Mouse (Mus musculus) left cerebral cortex, postnatal 25 days (tissue): ENCODE measurements around the gene Hdac7. TPM values are rescaled to one million over a fixed set of nuclear protein-coding genes. Genes with fewer than 3 reads are reported as not detected.
"Not testable (repeated sequence)": the region's sequence is repeated elsewhere in the genome, so short reads cannot be mapped to it uniquely, and the experiment has no call there.

Source experiments
- DNase-seq, 2 experiments: peaks; one replicate each; pipeline ENCODE4 v3.0.0; 2022; ENCODE audit warnings: low spot score in 2 of 2, mixed read lengths in 1 of 2
- intact Hi-C: fragments of 180-260 bp; cut with DNase I; formaldehyde crosslinking; loops from one replicate; pipeline ENCODE4 v1.15.1; 2025
- total RNA-seq, 2 experiments: library from RNA; stranded (reverse); gene quantifications; 2 replicates each; pipeline ENCODE4 v1.2.3; 2021

Gene Hdac7
- 10 to 100 TPM; 27.5 to 29.5 TPM for total RNA-seq

- intact Hi-C loops = loop anchor here (10.0 kb wide), 1 partner anchor 520 kb away; no protein-coding TSS in a partner anchor
- no peak for DNase-seq
Measured at GRCm38 (mm10) chr15:97844037-97845034, at the start of gene Hdac7. Hdac7 (minus strand) TSS chr15:97844502.

DNA sequence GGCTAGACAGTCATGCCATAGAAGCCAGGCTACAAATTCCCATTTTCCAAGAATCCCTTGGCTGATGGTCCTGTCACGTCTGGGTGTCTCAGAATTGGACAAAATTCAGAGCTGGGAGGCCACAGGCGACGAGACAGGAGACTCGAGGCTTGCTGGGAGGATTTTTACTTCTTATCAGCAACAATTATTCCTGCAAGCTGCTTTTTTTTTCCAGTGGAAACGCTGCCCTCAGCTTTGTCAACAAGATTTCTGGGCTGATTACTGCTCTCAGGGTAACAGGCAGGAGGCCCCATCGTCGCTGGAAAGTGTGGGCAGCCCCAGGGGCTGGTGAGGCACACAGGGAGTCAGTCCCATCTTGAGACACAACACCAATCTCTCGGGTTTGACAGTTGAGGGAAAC, 48.2 kb upstream of the Hdac7 start:
- DNase-seq = no peak
- intact Hi-C loops = no loop called here

GRCm38 (mm10) chr15:97890450-97890849, 46.1 kb upstream of the Hdac7 start:
- intact Hi-C loops = no loop called here

GRCm38 (mm10) chr15:97890017-97890416, 45.7 kb upstream of the Hdac7 start:
- intact Hi-C loops = no loop called here

More at GRCm38 (mm10) chr15:97890450-97890849, 46.1 kb upstream of the Hdac7 start:
- DNase-seq = no peak

GRCm38 (mm10) chr15:97887541-97888016, 43.3 kb upstream of the Hdac7 start:
- no peak for DNase-seq
- intact Hi-C loops = no loop called here

More at GRCm38 (mm10) chr15:97890017-97890416, 45.7 kb upstream of the Hdac7 start:
- peak in 1 of 2 experiments; percentile 70 for DNase-seq

GRCm38 (mm10) chr15:97881423-97881822, 37.1 kb upstream of the Hdac7 start:
- intact Hi-C loops = no loop called here
- no peak for DNase-seq

DNA sequence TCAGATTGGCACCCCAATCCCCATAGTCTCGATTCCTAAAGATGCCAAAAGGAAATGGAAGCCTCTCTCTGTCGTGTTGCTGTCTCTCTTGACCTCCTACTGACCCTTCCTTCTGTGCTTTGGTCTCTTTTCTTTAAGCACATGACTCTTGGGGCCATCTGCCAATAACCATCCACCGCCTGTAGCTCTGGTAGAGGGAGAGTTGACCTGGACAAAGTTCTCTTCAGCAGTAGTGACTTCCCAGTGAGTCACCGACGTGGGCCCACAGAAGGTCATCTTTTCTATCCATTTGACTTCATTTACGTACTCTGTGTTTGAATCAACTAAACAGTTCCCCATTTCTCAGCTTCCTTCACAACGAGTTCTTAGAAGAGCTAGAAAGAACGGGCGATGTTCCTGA, 36.1 kb upstream of the Hdac7 start:
- intact Hi-C loops = no loop called here
- no peak for DNase-seq

DNA sequence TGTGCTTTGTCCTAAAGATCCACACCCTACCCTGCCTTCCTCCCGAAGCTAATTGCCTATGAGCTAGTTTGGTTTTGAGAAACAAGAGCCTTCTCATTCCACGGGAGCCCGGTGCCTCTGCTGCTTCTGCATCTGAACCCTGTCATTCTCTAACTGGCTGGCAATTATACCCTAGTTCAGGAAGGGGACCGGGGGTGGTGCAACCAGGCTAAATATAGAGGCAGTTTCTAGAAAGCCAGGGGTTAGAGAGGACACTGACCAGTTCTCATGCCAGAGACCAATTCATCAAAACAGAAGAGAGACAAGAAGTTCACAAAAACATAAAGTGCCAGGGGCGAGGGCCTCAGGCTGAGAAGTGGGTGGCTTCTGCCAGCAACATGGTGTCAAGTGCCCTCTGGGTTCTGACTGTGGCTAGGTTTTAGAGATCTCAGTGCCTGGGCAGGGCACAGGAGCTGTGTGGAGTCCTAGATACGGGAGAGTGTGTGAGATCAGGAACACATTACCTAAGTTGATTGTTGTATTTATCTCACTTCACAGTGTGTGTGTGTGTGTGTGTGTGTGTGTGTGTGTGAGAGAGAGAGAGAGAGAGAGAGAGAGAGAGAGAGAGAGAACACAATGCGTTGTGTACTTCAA, 34.5 kb upstream of the Hdac7 start:
- no peak for DNase-seq
- intact Hi-C loops = no loop called here

GRCm38 (mm10) chr15:97875784-97876183, 31.5 kb upstream of the Hdac7 start:
- intact Hi-C loops = no loop called here

DNA sequence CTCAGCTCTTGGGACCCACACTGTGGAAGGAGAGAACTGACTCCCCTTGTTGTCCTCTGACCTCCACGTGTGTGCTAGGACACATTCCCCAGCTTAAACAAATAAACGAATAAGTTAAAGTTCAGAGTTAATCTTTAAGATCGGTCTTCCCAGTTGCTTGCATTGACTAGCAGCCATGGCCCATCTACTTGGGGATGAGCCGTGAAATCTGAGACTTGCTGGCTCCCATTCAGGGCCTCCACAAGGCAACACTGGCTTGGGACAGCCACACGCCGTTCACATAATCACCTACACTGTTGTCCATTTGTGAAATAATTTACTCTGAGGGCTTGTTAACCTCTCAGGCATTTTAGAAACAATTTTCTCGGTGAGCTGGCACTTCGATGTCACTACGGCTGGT, 29.4 kb upstream of the Hdac7 start:
- intact Hi-C loops = no loop called here

More at GRCm38 (mm10) chr15:97875784-97876183, 31.5 kb upstream of the Hdac7 start:
- no peak for DNase-seq

GRCm38 (mm10) chr15:97872161-97872560, 27.9 kb upstream of the Hdac7 start:
- intact Hi-C loops = no loop called here

More for the DNA sequence above, 29.4 kb upstream of the Hdac7 start:
- DNase-seq = no peak

GRCm38 (mm10) chr15:97871055-97872030, 27.0 kb upstream of the Hdac7 start:
- no peak for DNase-seq
- intact Hi-C loops = no loop called here

More at GRCm38 (mm10) chr15:97872161-97872560, 27.9 kb upstream of the Hdac7 start:
- DNase-seq = peak in 1 of 2 experiments; percentile 55

GRCm38 (mm10) chr15:97870116-97870515, 25.8 kb upstream of the Hdac7 start:
- DNase-seq, intact Hi-C loops: not testable (repeated sequence)

DNA sequence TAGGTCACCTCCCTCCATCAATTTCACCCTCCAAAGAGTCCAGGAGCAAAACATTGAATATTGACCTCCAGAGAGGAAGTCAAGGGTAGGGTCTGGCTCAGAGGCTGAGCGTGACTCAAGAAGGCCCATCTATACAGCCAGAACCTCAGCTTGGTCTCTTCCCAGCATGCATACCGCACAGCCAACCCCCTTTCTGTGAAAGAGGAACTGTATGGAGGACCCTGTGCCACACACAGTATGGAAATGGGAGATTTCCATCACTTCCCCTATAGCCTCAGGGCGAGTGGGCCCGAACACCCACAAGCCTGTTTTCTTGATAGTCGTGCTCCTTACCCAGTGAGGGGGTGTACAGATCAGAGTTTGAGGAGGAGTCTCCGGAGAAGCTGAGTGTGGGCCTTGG, 24.7 kb upstream of the Hdac7 start:
- intact Hi-C loops = no loop called here
- DNase-seq = no peak

DNA sequence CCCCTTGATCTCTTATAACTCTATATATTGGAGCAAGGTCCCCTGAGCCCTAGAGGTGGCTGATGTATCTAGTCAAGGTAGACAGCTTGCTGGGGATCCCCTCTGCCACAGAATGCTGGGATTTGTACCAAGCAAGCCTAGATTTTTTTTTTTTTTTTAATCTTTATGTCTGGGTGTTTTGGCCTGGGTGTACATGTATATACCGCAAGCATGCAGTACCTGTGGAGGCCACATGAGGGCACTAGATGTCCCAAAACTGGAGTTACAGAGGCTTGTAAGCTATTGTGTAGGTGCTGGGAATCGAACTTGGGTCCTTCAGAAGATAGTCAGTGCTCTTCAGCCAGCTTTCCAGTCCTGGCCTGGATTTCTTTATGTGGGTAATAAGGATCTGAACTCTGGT, 21.7 kb upstream of the Hdac7 start:
- intact Hi-C loops = no loop called here
- no peak for DNase-seq

- no peak for DNase-seq
- intact Hi-C loops = no loop called here
Measured at GRCm38 (mm10) chr15:97865175-97865574, 20.9 kb upstream of the Hdac7 start.

DNA sequence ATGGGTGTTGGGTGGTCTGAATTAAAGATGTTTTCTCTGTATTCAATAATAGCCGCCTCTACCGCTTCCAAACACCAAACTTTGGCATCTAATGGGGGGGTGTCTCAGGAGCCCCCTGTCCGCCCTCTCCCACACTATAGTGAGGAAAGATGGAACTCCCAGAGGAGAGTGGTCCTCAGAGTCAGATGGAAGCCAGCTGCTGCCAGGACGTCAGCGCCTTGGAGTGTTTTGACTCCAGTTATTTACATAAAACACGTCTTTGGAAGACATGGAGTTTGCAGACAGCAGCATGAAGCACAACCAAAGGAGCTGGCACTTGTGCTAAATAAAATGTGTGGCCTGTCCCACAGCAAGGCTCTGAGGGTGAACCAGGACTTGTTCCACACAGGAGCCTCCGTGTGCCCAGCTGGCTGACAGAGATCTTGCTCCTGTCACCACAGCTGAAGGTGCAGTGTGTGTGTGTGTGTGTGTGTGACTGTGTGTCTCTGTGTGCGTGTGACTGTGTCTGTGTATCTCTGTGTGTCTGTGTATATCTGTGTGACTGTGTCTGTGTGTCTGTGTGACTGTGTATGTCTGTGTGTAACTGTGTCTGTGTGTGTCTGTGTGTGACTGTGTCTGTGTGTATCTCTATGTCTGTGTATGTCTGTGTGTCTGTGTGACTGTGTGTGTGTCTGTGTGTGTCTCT, 20.2 kb upstream of the Hdac7 start:
- intact Hi-C loops = no loop called here

GRCm38 (mm10) chr15:97863494-97863881, 19.2 kb upstream of the Hdac7 start:
- intact Hi-C loops = no loop called here
- DNase-seq = peak; percentile 54 to 93

More for the DNA sequence above, 20.2 kb upstream of the Hdac7 start:
- no peak for DNase-seq
